Mouse (Mus musculus) adrenal gland (tissue): ENCODE measurements at regions not wholly inside any gene's neighbourhood (a gene's known extent, or its start where the extent isn't known, plus 50 kb on each side); places are given as distances from the start of the nearest gene placed in this dataset.

ENCODE experiments used
- intact Hi-C: fragments of 180-260 bp; cut with DNase I; formaldehyde crosslinking; loops from one replicate; pipeline ENCODE4 v1.15.1; 2025

DNA sequence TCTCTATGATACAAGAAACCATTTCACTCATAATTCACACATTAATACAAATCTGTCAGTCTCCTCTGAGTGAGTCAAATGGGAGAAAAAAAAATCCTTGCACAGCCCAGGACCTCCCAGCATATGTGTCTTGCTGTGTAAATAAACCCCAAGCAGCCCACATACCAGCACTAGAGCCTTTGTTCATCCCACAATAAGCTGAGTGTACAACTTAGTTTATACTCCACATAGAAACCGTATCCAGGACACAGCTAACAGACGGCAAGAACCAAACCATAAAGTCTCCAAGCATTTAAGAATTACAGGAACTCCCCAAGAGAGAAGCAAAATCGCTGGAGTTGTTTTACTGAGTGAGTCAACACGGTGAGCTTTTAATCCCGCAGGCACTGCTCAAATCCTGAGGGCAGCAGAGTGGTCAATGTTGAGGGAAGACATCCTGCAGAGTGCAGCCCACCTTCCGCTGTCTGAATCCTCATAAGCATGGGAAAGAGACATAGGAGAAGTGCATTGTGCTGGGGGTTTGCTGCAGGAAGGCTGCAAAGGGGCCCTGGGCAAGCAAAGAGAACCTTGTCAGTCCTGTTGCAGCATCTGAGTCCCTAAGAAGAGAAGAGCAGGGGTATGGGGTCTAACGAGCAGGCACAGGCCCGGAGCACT lies 436.4 kb downstream of the Tns3 start:
- intact Hi-C loops: no loop called here

DNA sequence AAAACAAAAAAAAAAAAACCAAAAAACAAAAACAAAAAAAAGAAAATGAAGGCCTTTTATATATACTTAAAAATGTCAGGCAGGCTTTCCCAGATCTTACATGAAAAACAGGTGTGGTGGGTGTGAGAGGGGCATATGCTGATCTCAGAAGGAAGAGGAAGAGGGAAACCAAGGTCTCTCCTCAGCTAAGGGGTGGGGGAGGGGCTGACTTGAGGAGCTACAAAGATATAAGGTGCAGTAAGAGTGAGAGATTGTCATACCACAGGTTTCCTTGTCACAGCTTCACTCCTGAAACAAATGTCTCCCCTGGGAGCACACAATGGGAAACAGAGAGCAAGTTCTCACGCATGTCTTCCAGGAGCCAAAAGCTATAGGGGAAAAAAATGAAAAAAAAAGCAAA lies 440.0 kb downstream of the Tns3 start:
- intact Hi-C loops: no loop called here

DNA sequence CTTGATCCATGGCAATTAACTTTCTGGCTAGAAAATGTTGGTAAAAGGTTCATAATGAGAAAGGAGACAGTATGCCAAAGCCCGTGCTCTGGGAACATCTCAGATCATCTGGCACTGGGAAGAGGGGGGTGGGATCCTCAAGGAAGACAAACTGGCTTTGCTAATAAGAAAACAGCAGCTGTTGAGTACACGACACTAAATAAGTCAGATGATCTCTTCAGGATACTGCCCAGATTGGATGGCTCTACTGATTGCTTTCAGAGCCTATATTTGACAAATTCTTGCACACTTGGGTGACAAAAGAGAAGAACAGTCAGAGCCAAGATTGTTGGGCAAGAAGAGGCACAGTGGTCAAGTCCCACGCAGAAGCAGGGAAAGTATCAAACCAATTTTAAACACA lies 443.7 kb downstream of the Tns3 start:
- intact Hi-C loops: no loop called here

DNA sequence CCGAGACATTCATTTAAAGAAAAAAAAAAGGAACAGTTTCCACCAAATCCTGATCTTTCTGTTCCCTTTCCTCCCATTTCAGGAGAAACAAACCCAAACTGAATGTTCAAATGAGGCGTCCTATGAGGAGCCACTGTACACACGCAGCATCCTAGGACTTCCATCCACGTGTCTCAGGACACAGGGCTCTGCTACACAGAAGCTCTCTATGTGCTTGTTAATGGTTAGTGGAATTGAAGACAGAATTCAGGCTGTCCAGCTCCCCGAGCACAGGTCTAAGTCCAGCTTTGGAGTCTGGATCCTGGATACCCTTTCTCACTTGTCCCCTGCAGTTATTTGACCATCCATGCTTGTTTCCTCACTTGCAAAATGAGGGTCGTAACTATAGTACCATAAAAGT lies 444.4 kb downstream of the Tns3 start:
- intact Hi-C loops: no loop called here

DNA sequence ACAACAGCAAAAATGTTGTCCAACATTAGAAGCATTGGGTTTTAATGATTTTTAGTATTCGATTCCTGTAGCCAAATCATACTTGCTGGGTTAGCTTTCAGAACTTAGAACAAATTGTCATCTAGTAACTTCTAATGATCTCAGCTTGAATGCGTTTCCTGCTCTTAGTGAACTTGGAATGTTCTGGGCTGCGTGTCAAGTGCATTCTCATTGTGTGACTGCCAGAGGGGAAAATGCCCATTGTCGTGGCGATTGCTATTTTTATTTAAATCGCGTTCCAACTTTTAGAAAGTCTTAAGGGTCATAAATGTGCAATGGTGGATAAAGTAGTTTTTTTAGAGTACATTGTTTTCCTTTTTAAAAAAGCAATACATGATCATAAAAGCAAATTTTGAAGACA lies 448.7 kb downstream of the Tns3 start:
- intact Hi-C loops: no loop called here

DNA sequence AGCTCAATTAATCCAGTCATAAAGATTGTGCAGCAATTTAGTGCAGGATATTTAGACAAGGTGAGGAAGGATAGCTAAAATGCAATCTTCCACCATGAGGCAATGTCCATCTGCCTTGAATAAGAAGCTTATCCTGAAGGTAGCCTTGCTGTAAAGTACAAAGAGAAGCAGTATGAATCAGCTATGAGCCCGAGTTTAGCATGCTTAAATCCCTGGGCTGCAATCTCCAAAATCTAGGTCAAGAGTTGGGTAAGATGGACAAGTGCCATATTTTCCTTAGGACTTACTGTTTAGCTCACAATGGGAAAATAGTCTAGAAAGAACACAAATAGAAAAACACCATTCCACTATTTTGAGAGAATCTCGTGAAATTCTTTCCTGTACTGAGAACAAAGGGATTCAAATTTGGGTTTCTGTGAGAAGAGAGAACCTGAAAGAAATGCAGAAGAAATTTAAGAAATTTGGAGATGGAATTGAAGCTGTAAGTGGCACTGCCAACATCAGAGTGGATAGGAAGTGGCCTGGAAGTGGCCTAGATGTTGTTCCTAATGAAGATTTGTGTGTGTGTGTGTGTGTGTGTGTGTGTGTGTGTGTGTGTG lies 449.9 kb downstream of the Tns3 start:
- intact Hi-C loops: no loop called here

DNA sequence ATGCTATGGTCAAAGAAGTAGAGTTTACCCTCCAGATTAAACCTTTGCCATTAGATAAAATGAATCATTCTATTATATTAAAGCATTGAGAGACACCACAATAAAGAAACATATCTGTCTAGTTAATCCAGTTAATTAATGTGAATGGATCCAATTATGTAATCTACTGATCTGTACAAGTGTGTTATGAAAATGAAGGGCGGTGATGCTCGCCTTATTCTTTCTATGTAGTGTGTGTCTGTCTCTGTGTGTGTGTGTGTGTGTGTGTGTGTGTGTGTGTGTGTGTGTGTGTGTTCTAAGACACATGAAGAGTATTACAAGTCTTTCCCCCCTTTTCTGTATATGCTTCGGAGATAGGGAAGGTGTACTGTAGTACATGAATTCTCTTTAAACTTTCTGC lies 451.2 kb downstream of the Tns3 start:
- intact Hi-C loops: no loop called here

DNA sequence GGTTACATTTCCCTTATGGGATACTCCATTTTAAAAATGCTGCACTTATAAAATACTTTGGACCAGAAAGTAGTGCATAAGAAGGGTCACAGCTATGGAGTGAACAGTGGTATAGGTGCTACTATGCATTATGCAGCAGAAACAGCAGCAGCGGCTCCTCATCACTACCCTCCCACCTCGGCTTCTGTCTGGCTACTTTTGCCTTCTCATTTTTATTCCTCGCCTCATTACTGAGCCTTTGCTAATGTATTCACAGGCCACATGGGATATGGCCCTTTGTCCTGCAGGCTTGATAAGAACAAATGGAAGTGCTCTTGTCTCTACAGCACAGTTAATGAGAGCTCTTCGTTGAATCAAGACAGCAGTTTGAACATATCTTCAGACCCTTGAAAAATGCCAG lies 451.6 kb downstream of the Tns3 start:
- intact Hi-C loops: no loop called here

DNA sequence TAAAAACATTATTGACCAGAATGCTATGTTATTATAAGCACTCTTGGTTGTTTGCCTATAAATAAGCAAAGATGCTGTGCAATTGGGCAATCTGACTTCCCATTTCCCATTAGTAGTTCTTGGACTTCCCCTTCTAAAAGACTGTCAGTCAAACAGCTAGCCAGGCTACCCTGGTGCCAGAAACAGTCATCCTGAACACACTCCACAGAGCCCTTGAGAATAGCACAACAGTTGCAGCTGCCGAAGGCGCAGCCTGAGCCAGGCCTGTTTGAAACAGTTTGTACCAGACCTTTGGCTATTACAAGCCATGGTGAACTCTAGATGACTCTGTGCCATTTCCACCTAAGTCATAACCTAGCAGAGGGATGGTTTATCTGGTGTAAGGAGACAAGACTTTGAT lies 455.3 kb downstream of the Tns3 start:
- intact Hi-C loops: no loop called here

DNA sequence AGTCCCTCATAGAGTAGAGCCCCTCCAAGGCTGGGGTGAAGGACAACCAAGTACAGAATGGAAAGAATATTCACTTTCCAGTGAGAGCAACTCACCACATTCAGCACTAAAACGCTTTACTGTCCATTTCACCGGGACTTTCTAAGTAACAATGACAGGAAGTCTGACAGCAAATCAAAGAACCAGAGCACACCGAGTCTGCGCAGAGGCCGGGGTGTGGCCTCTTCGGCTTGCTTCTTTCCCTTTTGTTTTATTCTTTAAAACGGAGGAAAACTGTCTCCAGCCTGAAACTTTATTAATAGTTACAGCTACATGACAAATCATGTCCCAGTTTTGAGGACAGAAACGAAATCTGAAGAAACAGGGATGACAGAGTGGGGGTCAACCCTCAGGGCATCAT lies 465.0 kb downstream of the Tns3 start:
- intact Hi-C loops: no loop called here
